Comparison of ENCODE assay signal across 22 mouse cellular contexts in the genomic region with DNA sequence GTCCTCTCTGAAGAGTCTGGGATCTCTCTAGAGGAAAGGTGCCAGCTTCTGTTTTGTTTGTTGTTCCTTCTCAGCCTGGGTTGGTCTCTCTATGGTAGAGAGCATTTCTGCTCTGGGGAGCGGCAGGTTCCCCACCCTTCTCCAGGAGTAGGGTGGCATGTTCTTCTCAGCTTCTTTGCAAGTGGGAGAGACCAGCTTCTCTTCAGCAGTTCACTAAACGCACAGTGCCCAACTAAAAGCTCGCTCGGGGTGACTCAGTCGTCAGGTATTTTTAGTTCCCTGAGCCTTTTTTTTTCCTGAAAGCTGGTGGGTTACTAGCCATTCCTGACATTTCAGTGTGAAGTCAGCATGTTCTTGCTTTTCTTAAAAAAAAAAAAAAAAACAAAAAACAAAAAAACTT. TPM values are rescaled to one million over a fixed set of nuclear protein-coding genes. Genes with fewer than 3 reads are reported as not detected.
DNase-seq lines count a peak whose midpoint lies in the region; ATAC-seq and TF ChIP-seq lines count a peak whose summit lies in the region.
"Had no signal": no experiment of that assay in that cellular context is flagged by ENCODE, and none has a peak within 500 bp of the region (broad histone marks: within the 10 kb centered on the region; RNA-seq: fewer than 3 reads in every experiment).

No protein-coding gene starts in this region.

- H3K36me3 ChIP-seq in forebrain, embryonic 10.5 days (replicated peaks), result peaks cover 21% of the 10 kb centered on the region
- H3K36me3 ChIP-seq: heart, embryonic 12.5 days had no signal

- ATAC-seq in megakaryocyte, adult 5-6 weeks (ENCODE audit: poor library complexity, severe bottlenecking), result no peak
- ATAC-seq: forebrain, embryonic 14.5 days; intestine, postnatal 0 days; Patski had no signal

- H3K9me3 ChIP-seq in forebrain, embryonic 10.5 days, result 0 out of 2 replicates have a peak, but pooled peaks cover 3% of the 10 kb centered on the region
- H3K9me3 ChIP-seq: embryonic facial prominence, embryonic 12.5 days; heart, embryonic 12.5 days; liver, embryonic 13.5 days had no signal

- no peak for TF ChIP-seq POLR2A in olfactory bulb, adult 2 months (IDR thresholded peaks at IDR 0.05; ENCODE audit: insufficient read depth, low read depth, low read length)

- 41% methylated on average over 5 of the region's 5 CpGs for WGBS in olfactory bulb, adult 2 months
- 97% methylated on average over 5 of the region's 5 CpGs for WGBS in forebrain, embryonic 10.5 days

- DNase-seq in lung, adult 18-20 months, result peak; percentile 51 to 67
- DNase-seq in lung, postnatal 10 days, result no peak
- DNase-seq in 3134 (ENCODE audit: extremely low read depth, insufficient read length, low spot score), result peak; percentile 60
- peak; percentile 81 for DNase-seq in 3T3-L1 (ENCODE audit: low read depth, low spot score)
- no peak for DNase-seq in forebrain, embryonic 10.5 days (ENCODE audit: extremely low spot score, low spot score)
- DNase-seq: cerebellum, adult 18-20 months; cerebellum, postnatal 14 days; gastrocnemius, postnatal 25 days; heart, adult 18-20 months; heart, postnatal 10 days; kidney, postnatal 25 days; liver, embryonic 13.5 days; thymus, adult 2 months; thymus, postnatal 4 days had no signal

- H3K27me3 ChIP-seq in forebrain, embryonic 10.5 days (ENCODE audit: poor library complexity, severe bottlenecking), result no peaks in the 10 kb centered on the region
- H3K27me3 ChIP-seq: embryonic facial prominence, embryonic 12.5 days; heart, embryonic 12.5 days; liver, embryonic 13.5 days; Patski had no signal

- no peak overlapping the region for H3K4me3 ChIP-seq in olfactory bulb, adult 2 months (ENCODE audit: insufficient read depth, low read depth, low read length)
- H3K4me3 ChIP-seq in forebrain, embryonic 10.5 days, result no peak overlapping the region
- H3K4me3 ChIP-seq: embryonic facial prominence, embryonic 12.5 days; erythroblast, embryonic 14.5 days; heart, embryonic 12.5 days; liver, embryonic 13.5 days had no signal

- no peak for TF ChIP-seq CTCF in olfactory bulb, adult 2 months (IDR thresholded peaks at IDR 0.05; ENCODE audit: insufficient read depth, low read depth, low read length)

- H3K4me1 ChIP-seq in olfactory bulb, adult 2 months (ENCODE audit: control insufficient read depth, insufficient read depth, low read length), result peaks cover 43% of the 10 kb centered on the region
- peaks cover 30% of the 10 kb centered on the region for H3K4me1 ChIP-seq in forebrain, embryonic 10.5 days

- peak overlapping the region; percentile 58 for H3K27ac ChIP-seq in olfactory bulb, adult 2 months (ENCODE audit: insufficient read depth, low read depth, low read length)
- no peak overlapping the region for H3K27ac ChIP-seq in forebrain, embryonic 10.5 days
- H3K27ac ChIP-seq: embryonic facial prominence, embryonic 12.5 days; liver, embryonic 13.5 days had no signal

RNA-seq across cellular contexts. Expression of a gene that starts 15.4 kb away (rescaled TPM):
- polyA plus RNA-seq in olfactory bulb, adult 2 months (2012; ENCODE audit: insufficient read depth, insufficient read length, low replicate concordance, missing spikeins), result not detected in 2 replicates
- total RNA-seq in megakaryocyte, adult 5-6 weeks (2015), result 41.5 and 45.2 TPM in 2 replicates
- 26.3 and 28.5 TPM in 2 replicates for total RNA-seq in megakaryocyte, adult 5-6 weeks (2017)
- polyA plus RNA-seq in forebrain, embryonic 10.5 days (2016; fragmentation: Nextera tagmentation; extraction: Ambion mirVana), result 7.6 and 8.6 TPM in 2 replicates

Comparison
In these comparisons a context has a peak if more than half of its experiments do, and no peak if none do; other contexts are left out.
1. DNase-seq: peak in lung, adult 18-20 months (2 of 2), 3134 (single experiment) and 3T3-L1 (single experiment); none in lung, postnatal 10 days (single experiment) and forebrain, embryonic 10.5 days (single experiment).